Mouse (Mus musculus): Measurements from ENCODE around the gene Ankrd36.

GRCm38 (mm10) chr11:5546693-5547092 is 22.8 kb upstream of the Ankrd36 start:
- TF ChIP-seq CTCF (IDR thresholded peaks at IDR 0.05; ENCODE audit: borderline replicate concordance, insufficient read depth, low read length) (no peak), POLR2A (IDR thresholded peaks at IDR 0.05; ENCODE audit: low read depth, low read length) (no peak)
